Mouse (Mus musculus): ENCODE data around the gene Slc17a5.

DNA sequence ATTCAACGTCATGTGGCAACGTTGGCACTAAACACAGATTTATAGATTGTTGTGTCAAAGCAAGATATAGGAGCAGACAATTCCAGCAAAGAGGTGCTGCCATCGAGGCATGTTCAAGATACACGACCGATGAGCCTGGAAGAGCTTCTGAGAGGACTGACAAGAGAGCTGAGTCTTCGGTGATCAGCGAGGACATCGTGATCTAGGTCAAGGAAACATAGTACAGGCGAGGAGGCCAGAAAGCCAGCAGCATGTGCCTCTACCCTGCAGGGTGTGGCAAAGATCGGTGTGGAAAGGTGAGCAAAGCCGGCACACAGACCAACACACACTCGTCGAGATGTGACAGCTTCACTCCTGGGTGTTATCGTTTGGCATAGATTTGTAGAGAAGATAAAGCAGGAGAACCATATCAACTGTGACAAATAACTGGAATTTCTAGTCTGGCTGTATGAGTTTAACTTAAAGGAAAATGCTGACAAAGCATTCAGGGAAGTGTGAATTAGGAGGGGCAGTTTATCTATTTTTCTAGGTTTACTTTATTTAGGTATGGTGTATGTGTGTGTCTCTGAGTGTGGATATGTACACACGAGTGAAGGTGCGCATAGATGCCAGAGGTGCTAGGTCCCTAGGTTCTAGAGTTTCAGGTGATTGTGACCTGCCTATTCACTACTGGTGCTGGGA lies 79.6 kb downstream of the Slc17a5 start:
- TF ChIP-seq CTCF (IDR thresholded peaks at IDR 0.05; ENCODE audit: low read depth, low read length) (no peak), POLR2A (IDR thresholded peaks at IDR 0.05; ENCODE audit: extremely low read depth, insufficient read depth, low read length) (no peak)
